Mouse (Mus musculus) embryo, embryonic 10.5 days (tissue): ENCODE data around the gene Cldn34c2.
"Not testable (repeated sequence)": the region's sequence is repeated elsewhere in the genome, so short reads cannot be mapped to it uniquely, and the experiment has no call there.

Experiments
- DNase-seq: peaks from one replicate; pipeline ENCODE4 v3.0.0-alpha.2; 2015; ENCODE audit warnings: low spot score

Cldn34c2 gene

GRCm38 (mm10) chrX:123581400-123581799 is at the start of gene Cldn34c2:
Gene Cldn34c2 (plus strand): TSS chrX:123581700.
- DNase-seq = not testable (repeated sequence)

DNA sequence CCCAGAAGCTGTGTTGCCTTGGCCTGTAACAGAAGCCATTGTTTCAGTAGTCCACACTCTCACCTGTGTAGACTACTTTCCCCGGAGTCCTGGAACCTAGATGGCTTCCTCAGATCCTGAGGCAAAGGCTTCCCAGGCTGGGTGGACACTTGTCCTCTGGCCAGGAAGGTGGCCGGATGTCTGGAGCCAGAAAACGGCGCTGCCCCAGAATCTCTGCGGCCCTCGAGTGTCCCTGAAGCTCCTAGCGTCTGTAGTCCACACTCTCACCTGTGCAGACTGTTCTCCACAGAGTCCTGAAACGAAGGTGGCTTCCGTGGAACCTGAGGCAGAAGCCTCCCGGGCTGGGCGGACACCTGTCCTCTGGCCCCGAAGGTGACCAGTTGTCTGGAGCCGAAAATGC is 30.1 kb upstream of the Cldn34c2 start:
- DNase-seq = not testable (repeated sequence)

- DNase-seq = not testable (repeated sequence)
Measured at GRCm38 (mm10) chrX:123612158-123612828, 30.8 kb downstream of the Cldn34c2 start.
